ENCODE assay signal across 9 mouse cellular contexts in genomic region chr9:122247430-122248027, GRCm38 (mm10). TPM values are rescaled to one million over a fixed set of nuclear protein-coding genes. Genes with fewer than 3 reads are reported as not detected.
DNase-seq lines count a peak whose midpoint lies in the region; ATAC-seq lines count a peak whose summit lies in the region.
"Had no signal": no experiment of that assay in that cellular context is flagged by ENCODE, and none has a peak within 500 bp of the region (broad histone marks: within the 10 kb centered on the region; RNA-seq: fewer than 3 reads in every experiment).

No protein-coding gene starts in this region.

- H3K9me3 ChIP-seq in kidney, embryonic 15.5 days (replicated peaks): 0 out of 2 replicates have a peak, but pooled peaks cover under 1% of the 10 kb centered on the region
- no peaks in the 10 kb centered on the region for H3K9me3 ChIP-seq in limb, embryonic 11.5 days (ENCODE audit: control insufficient read depth, low read length)
- H3K9me3 ChIP-seq in midbrain, embryonic 15.5 days: no peaks in the 10 kb centered on the region
- H3K9me3 ChIP-seq: neural tube, embryonic 12.5 days had no signal

- no peak overlapping the region for H3K9ac ChIP-seq in kidney, embryonic 15.5 days
- no peak overlapping the region for H3K9ac ChIP-seq in limb, embryonic 11.5 days (ENCODE audit: low read length)
- no peak overlapping the region for H3K9ac ChIP-seq in midbrain, embryonic 15.5 days
- H3K9ac ChIP-seq: neural tube, embryonic 12.5 days had no signal

- ATAC-seq in kidney, embryonic 15.5 days (replicated peaks; ENCODE audit: low FRiP score): no peak; the same call in 1 of the 2 replicates
- ATAC-seq in limb, embryonic 11.5 days (ENCODE audit: insufficient number of reproducible peaks, low FRiP score, low TSS enrichment, low read depth): no peak
- peak; percentile 72; the same call in 1 of the 2 replicates for ATAC-seq in midbrain, embryonic 15.5 days (replicated peaks)

- H3K27ac ChIP-seq in kidney, embryonic 15.5 days: no peak overlapping the region
- no peak overlapping the region for H3K27ac ChIP-seq in limb, embryonic 11.5 days (replicated peaks; ENCODE audit: low read depth, low read length)
- no peak overlapping the region for H3K27ac ChIP-seq in midbrain, embryonic 15.5 days
- H3K27ac ChIP-seq: neural tube, embryonic 12.5 days had no signal

- H3K4me3 ChIP-seq in kidney, embryonic 15.5 days (replicated peaks): no peak overlapping the region
- no peak overlapping the region for H3K4me3 ChIP-seq in limb, embryonic 11.5 days (ENCODE audit: low read depth, low read length)
- no peak overlapping the region for H3K4me3 ChIP-seq in midbrain, embryonic 15.5 days
- H3K4me3 ChIP-seq: neural tube, embryonic 12.5 days had no signal

- H3K4me1 ChIP-seq in kidney, embryonic 15.5 days: 0 out of 2 replicates have a peak, but pooled peaks cover 3% of the 10 kb centered on the region
- peaks cover 7% of the 10 kb centered on the region; the same call in 1 of the 2 replicates for H3K4me1 ChIP-seq in limb, embryonic 11.5 days (ENCODE audit: control insufficient read depth, insufficient read depth, low read length)
- H3K4me1 ChIP-seq in midbrain, embryonic 15.5 days: no peaks in the 10 kb centered on the region
- H3K4me1 ChIP-seq: neural tube, embryonic 12.5 days had no signal

- H3K27me3 ChIP-seq in kidney, embryonic 15.5 days: no peaks in the 10 kb centered on the region
- no peaks in the 10 kb centered on the region for H3K27me3 ChIP-seq in limb, embryonic 11.5 days (ENCODE audit: control insufficient read depth, insufficient read depth, low read length)
- no peaks in the 10 kb centered on the region for H3K27me3 ChIP-seq in midbrain, embryonic 15.5 days (replicated peaks)
- H3K27me3 ChIP-seq: neural tube, embryonic 12.5 days had no signal

- 42% methylated on average over 13 of the region's 13 CpGs for WGBS in kidney, embryonic 15.5 days
- 44% methylated on average over 13 of the region's 13 CpGs for WGBS in limb, embryonic 11.5 days
- 43% methylated on average over 13 of the region's 13 CpGs for WGBS in midbrain, embryonic 15.5 days

- H3K36me3 ChIP-seq in kidney, embryonic 15.5 days: peaks cover 28% of the 10 kb centered on the region
- H3K36me3 ChIP-seq in limb, embryonic 11.5 days (ENCODE audit: control insufficient read depth, insufficient read depth, low read length): no peaks in the 10 kb centered on the region; the same call in 1 of the 2 replicates
- H3K36me3 ChIP-seq in midbrain, embryonic 15.5 days (replicated peaks): peaks cover 8% of the 10 kb centered on the region; the same call in 1 of the 2 replicates

- no peak overlapping the region for H3K4me2 ChIP-seq in kidney, embryonic 15.5 days
- H3K4me2 ChIP-seq in limb, embryonic 11.5 days (ENCODE audit: low read depth, severe bottlenecking): no peak overlapping the region
- no peak overlapping the region for H3K4me2 ChIP-seq in midbrain, embryonic 15.5 days
- H3K4me2 ChIP-seq: neural tube, embryonic 12.5 days had no signal

- peak; percentile 53 for DNase-seq in kidney, adult 11 months
- peak; percentile 56 for DNase-seq in cerebellum, adult 9-11 months
- DNase-seq in frontal cortex, postnatal 25 days (ENCODE audit: low spot score in 2 of 2): peak; percentile 64 to 76
- DNase-seq in kidney, adult 18-20 months: peak; percentile 78
- peak; percentile 83 for DNase-seq in limb, embryonic 11.5 days (ENCODE audit: low spot score)
- DNase-seq in spleen, postnatal 4 days (ENCODE audit: low spot score in 2 of 2): peak; percentile 62 to 88

RNA-seq across cellular contexts. Expression of gene Ano10, which starts 46.7 kb away (rescaled TPM):
- polyA plus RNA-seq in kidney, embryonic 15.5 days (2015; fragmentation: Nextera tagmentation; extraction: Ambion mirVana): 32.0 and 36.2 TPM in 2 replicates
- polyA plus RNA-seq in limb, embryonic 11.5 days (2014; fragmentation: Nextera tagmentation; extraction: Ambion mirVana): 25.9 and 26.8 TPM in 2 replicates
- 39.7 and 41.9 TPM in 2 replicates for polyA plus RNA-seq in midbrain, embryonic 15.5 days (2015; fragmentation: Nextera tagmentation; extraction: Ambion mirVana)
